Mouse (Mus musculus): Measurements from ENCODE around the gene Eef1a2. TPM values are rescaled to one million over a fixed set of nuclear protein-coding genes. Genes with fewer than 3 reads are reported as not detected.

Eef1a2 gene
- polyA plus RNA-seq, 1 experiment from 2014 or later, result 24.4 TPM

GRCm38 (mm10) chr2:181144675-181145074 lies 12.1 kb downstream of the Eef1a2 start:
- H3K4me2 ChIP-seq (ENCODE audit: low read depth, low read length), result no peak overlapping the region
- no peak overlapping the region for H3K27ac ChIP-seq (ENCODE audit: low read depth, low read length)
- no peaks in the 10 kb centered on the region for H3K9me3 ChIP-seq (ENCODE audit: control insufficient read depth, low read length)
- no peak for ATAC-seq (ENCODE audit: low read depth)
- no peak overlapping the region for H3K4me3 ChIP-seq (ENCODE audit: low read depth, low read length)
- no peak overlapping the region for H3K9ac ChIP-seq (replicated peaks; ENCODE audit: low read depth, low read length)
- WGBS, result 83% methylated on average over 2 of the region's 2 CpGs
- H3K27me3 ChIP-seq (ENCODE audit: control insufficient read depth, insufficient read depth, low read length), result no peaks in the 10 kb centered on the region
- 0 out of 2 replicates have a peak, but pooled peaks cover 7% of the 10 kb centered on the region for H3K36me3 ChIP-seq (ENCODE audit: control insufficient read depth, insufficient read depth, low read length)
- peaks cover 4% of the 10 kb centered on the region; the same call in 1 of the 2 replicates for H3K4me1 ChIP-seq (ENCODE audit: control insufficient read depth, insufficient read depth, low read length)

GRCm38 (mm10) chr2:181143509-181144276 lies 13.1 kb downstream of the Eef1a2 start:
- Histone ChIP-seq H3K27ac (ENCODE audit: low read depth, low read length) (no peak overlapping the region), H3K9me3 (ENCODE audit: control insufficient read depth, low read length) (no peaks in the 10 kb centered on the region), H3K4me1 (ENCODE audit: control insufficient read depth, insufficient read depth, low read length) (peaks cover 4% of the 10 kb centered on the region; the same call in 1 of the 2 replicates), H3K27me3 (ENCODE audit: control insufficient read depth, insufficient read depth, low read length) (no peaks in the 10 kb centered on the region), H3K4me2 (ENCODE audit: low read depth, low read length) (no peak overlapping the region), H3K4me3 (ENCODE audit: low read depth, low read length) (no peak overlapping the region), H3K36me3 (ENCODE audit: control insufficient read depth, insufficient read depth, low read length) (0 out of 2 replicates have a peak, but pooled peaks cover 7% of the 10 kb centered on the region), H3K9ac (replicated peaks; ENCODE audit: low read depth, low read length) (no peak overlapping the region)
- WGBS, result 48% methylated on average over 2 of the region's 2 CpGs
- ATAC-seq (ENCODE audit: low read depth), result no peak

GRCm38 (mm10) chr2:181142703-181143135 lies 14.1 kb downstream of the Eef1a2 start:
- Histone ChIP-seq H3K36me3 (ENCODE audit: control insufficient read depth, insufficient read depth, low read length) (0 out of 2 replicates have a peak, but pooled peaks cover 4% of the 10 kb centered on the region), H3K4me3 (ENCODE audit: low read depth, low read length) (no peak overlapping the region), H3K4me1 (ENCODE audit: control insufficient read depth, insufficient read depth, low read length) (peaks cover under 1% of the 10 kb centered on the region; the same call in 1 of the 2 replicates), H3K27ac (ENCODE audit: low read depth, low read length) (no peak overlapping the region), H3K4me2 (ENCODE audit: low read depth, low read length) (no peak overlapping the region), H3K27me3 (ENCODE audit: control insufficient read depth, insufficient read depth, low read length) (no peaks in the 10 kb centered on the region), H3K9me3 (ENCODE audit: control insufficient read depth, low read length) (no peaks in the 10 kb centered on the region), H3K9ac (replicated peaks; ENCODE audit: low read depth, low read length) (no peak overlapping the region)
- WGBS, result 67% methylated on average over 8 of the region's 8 CpGs
- ATAC-seq (ENCODE audit: low read depth), result no peak

GRCm38 (mm10) chr2:181139641-181140193 lies 17.1 kb downstream of the Eef1a2 start:
- 87% methylated on average over 5 of the region's 5 CpGs for WGBS
- H3K4me3 ChIP-seq (ENCODE audit: low read depth, low read length), result no peak overlapping the region
- no peaks in the 10 kb centered on the region for H3K4me1 ChIP-seq (ENCODE audit: control insufficient read depth, insufficient read depth, low read length)
- H3K9ac ChIP-seq (replicated peaks; ENCODE audit: low read depth, low read length), result no peak overlapping the region
- ATAC-seq (ENCODE audit: low read depth), result no peak
- no peaks in the 10 kb centered on the region for H3K9me3 ChIP-seq (ENCODE audit: control insufficient read depth, low read length)
- H3K27ac ChIP-seq (ENCODE audit: low read depth, low read length), result no peak overlapping the region
- H3K36me3 ChIP-seq (ENCODE audit: control insufficient read depth, insufficient read depth, low read length), result no peaks in the 10 kb centered on the region
- H3K4me2 ChIP-seq (ENCODE audit: low read depth, low read length), result no peak overlapping the region
- H3K27me3 ChIP-seq (ENCODE audit: control insufficient read depth, insufficient read depth, low read length), result peaks cover 4% of the 10 kb centered on the region; the same call in 1 of the 2 replicates

GRCm38 (mm10) chr2:181136934-181137333 lies 19.9 kb downstream of the Eef1a2 start:
- no peak overlapping the region for H3K4me3 ChIP-seq (ENCODE audit: low read depth, low read length)
- H3K4me2 ChIP-seq (ENCODE audit: low read depth, low read length), result no peak overlapping the region
- H3K4me1 ChIP-seq (ENCODE audit: control insufficient read depth, insufficient read depth, low read length), result peaks cover 13% of the 10 kb centered on the region; the same call in 1 of the 2 replicates
- 2% methylated on average over 6 of the region's 6 CpGs for WGBS
- no peak overlapping the region for H3K27ac ChIP-seq (ENCODE audit: low read depth, low read length)
- no peaks in the 10 kb centered on the region for H3K9me3 ChIP-seq (ENCODE audit: control insufficient read depth, low read length)
- H3K9ac ChIP-seq (replicated peaks; ENCODE audit: low read depth, low read length), result no peak overlapping the region
- H3K27me3 ChIP-seq (ENCODE audit: control insufficient read depth, insufficient read depth, low read length), result peaks cover 5% of the 10 kb centered on the region; the same call in 1 of the 2 replicates
- no peaks in the 10 kb centered on the region for H3K36me3 ChIP-seq (ENCODE audit: control insufficient read depth, insufficient read depth, low read length)
- no peak for ATAC-seq (ENCODE audit: low read depth)

- Histone ChIP-seq H3K4me2 (ENCODE audit: low read depth, low read length) (peak overlapping the region; percentile 46), H3K27me3 (ENCODE audit: control insufficient read depth, insufficient read depth, low read length) (peaks cover 5% of the 10 kb centered on the region; the same call in 1 of the 2 replicates), H3K4me3 (ENCODE audit: low read depth, low read length) (peak overlapping the region; percentile 85), H3K4me1 (ENCODE audit: control insufficient read depth, insufficient read depth, low read length) (peaks cover 17% of the 10 kb centered on the region; the same call in 1 of the 2 replicates), H3K9me3 (ENCODE audit: control insufficient read depth, low read length) (no peaks in the 10 kb centered on the region), H3K36me3 (ENCODE audit: control insufficient read depth, insufficient read depth, low read length) (no peaks in the 10 kb centered on the region), H3K27ac (ENCODE audit: low read depth, low read length) (peak overlapping the region; percentile 96), H3K9ac (replicated peaks; ENCODE audit: low read depth, low read length) (peak overlapping the region; percentile 80)
- WGBS, result 8% methylated on average over 4 of the region's 4 CpGs
- ATAC-seq (ENCODE audit: low read depth), result 0 out of 2 replicates have a peak, but pooled peaks have one; percentile 12
Observed at GRCm38 (mm10) chr2:181135446-181135818, 21.4 kb downstream of the Eef1a2 start.

- H3K9ac ChIP-seq (replicated peaks; ENCODE audit: low read depth, low read length), result peak within 1 kb of the TSS; percentile 80
- ATAC-seq (ENCODE audit: low read depth), result peak; percentile 67
- H3K36me3 ChIP-seq (ENCODE audit: control insufficient read depth, insufficient read depth, low read length), result no peaks in the 10 kb centered on the region
- under 1% methylated on average over 98 of the region's 104 CpGs for WGBS
- peak within 1 kb of the TSS; percentile 96 for H3K27ac ChIP-seq (ENCODE audit: low read depth, low read length)
- H3K27me3 ChIP-seq (ENCODE audit: control insufficient read depth, insufficient read depth, low read length), result peaks cover 5% of the 10 kb centered on the region; the same call in 1 of the 2 replicates
- H3K4me1 ChIP-seq (ENCODE audit: control insufficient read depth, insufficient read depth, low read length), result peaks cover 19% of the 10 kb centered on the region; the same call in 1 of the 2 replicates
- peak within 1 kb of the TSS; percentile 46 for H3K4me2 ChIP-seq (ENCODE audit: low read depth, low read length)
- no peaks in the 10 kb centered on the region for H3K9me3 ChIP-seq (ENCODE audit: control insufficient read depth, low read length)
- peak within 1 kb of the TSS; percentile 85 for H3K4me3 ChIP-seq (ENCODE audit: low read depth, low read length)
Observed at GRCm38 (mm10) chr2:181134591-181135445, 22.0 kb downstream of the Eef1a2 start, which contains the start of gene Kcnq2. Kcnq2 (minus strand) TSS chr2:181135300.

GRCm38 (mm10) chr2:181133837-181134590 lies 22.8 kb downstream of the Eef1a2 start:
- peaks cover 21% of the 10 kb centered on the region; the same call in 1 of the 2 replicates for H3K4me1 ChIP-seq (ENCODE audit: control insufficient read depth, insufficient read depth, low read length)
- WGBS, result 5% methylated on average over 22 of the region's 22 CpGs
- peak; percentile 88 for ATAC-seq (ENCODE audit: low read depth)
- no peaks in the 10 kb centered on the region for H3K9me3 ChIP-seq (ENCODE audit: control insufficient read depth, low read length)
- peak overlapping the region; percentile 85 for H3K4me3 ChIP-seq (ENCODE audit: low read depth, low read length)
- H3K36me3 ChIP-seq (ENCODE audit: control insufficient read depth, insufficient read depth, low read length), result no peaks in the 10 kb centered on the region
- H3K9ac ChIP-seq (replicated peaks; ENCODE audit: low read depth, low read length), result peak overlapping the region; percentile 80
- peaks cover 5% of the 10 kb centered on the region; the same call in 1 of the 2 replicates for H3K27me3 ChIP-seq (ENCODE audit: control insufficient read depth, insufficient read depth, low read length)
- peak overlapping the region; percentile 46 for H3K4me2 ChIP-seq (ENCODE audit: low read depth, low read length)
- H3K27ac ChIP-seq (ENCODE audit: low read depth, low read length), result peak overlapping the region; percentile 96
